Mouse (Mus musculus) inflammation-experienced regulatory T-cells, adult 6 months (primary cell): ENCODE measurements around the gene Thap7. TPM values are rescaled to one million over a fixed set of nuclear protein-coding genes. Genes with fewer than 3 reads are reported as not detected.
"Not testable (repeated sequence)": the region's sequence is repeated elsewhere in the genome, so short reads cannot be mapped to it uniquely, and the experiment has no call there.

Experiments used
- ATAC-seq: one replicate; pipeline ENCODE4 v1.8.0; 2017
- polyA plus RNA-seq, 3 experiments: library from polyadenylated mRNA; unstranded; fragments of 100-300 nt; shearing (Covaris generic); gene quantifications; one replicate each; pipeline ENCODE4 v1.2.1; 2017

Thap7 gene
- polyA plus RNA-seq, result 10 to 100 TPM; 58.2 to 74.8 (median 67.4) TPM

DNA sequence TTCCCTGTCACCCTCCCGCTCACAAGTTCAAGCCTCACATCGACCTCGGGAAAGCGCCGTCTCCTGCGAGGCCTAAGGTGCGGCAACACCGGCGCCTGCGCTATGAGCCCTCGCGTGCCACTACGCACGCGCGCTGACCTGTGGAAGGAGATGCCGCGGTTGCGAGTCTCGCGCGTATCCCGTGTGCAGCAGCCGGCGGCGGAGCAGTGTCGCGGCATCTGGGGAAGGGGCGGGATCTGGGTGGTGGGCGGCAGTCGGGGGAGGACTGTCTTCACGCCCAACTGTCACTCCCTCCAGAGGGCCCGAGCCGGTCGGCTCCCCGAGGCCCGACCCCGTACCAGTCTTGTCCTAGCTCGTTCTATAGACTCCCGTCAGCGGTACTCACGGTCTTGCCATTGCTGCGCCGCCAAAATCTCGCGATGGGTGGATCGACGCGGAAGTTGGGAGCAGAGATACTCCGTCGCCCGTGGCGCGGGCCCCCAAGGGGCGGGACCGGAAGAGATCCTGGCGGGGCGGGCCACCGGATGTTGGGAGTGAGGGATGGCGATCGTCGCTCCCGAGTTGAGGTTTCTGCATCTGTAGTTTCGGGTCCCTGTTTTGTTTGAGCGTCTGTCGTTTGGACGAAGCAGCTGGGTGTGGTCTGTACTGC lies at the start of gene Thap7:
TSS of gene Thap7 (minus strand) at position 497 of the 649 bp plus-strand sequence.
- ATAC-seq, result peak; percentile 91

DNA sequence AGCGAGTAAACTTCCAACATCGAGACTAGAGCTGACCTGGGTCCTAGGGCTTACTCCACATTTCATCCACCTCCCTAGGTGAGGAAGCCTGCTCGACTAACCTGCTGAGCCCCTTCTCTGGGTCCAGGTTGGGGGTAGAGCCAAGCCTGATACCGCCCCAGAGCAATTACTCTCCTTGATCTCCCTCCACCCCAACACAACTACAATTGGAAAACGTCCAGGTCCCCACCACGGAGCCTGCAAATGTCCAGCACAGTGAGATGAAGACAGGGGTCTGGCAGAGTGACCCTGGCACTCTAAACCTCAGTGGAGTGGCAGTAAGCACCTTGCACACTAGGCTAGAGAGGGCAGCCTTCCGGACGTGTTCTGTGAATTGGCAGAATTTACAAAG lies 45.9 kb upstream of the Thap7 start:
- ATAC-seq, result no peak

DNA sequence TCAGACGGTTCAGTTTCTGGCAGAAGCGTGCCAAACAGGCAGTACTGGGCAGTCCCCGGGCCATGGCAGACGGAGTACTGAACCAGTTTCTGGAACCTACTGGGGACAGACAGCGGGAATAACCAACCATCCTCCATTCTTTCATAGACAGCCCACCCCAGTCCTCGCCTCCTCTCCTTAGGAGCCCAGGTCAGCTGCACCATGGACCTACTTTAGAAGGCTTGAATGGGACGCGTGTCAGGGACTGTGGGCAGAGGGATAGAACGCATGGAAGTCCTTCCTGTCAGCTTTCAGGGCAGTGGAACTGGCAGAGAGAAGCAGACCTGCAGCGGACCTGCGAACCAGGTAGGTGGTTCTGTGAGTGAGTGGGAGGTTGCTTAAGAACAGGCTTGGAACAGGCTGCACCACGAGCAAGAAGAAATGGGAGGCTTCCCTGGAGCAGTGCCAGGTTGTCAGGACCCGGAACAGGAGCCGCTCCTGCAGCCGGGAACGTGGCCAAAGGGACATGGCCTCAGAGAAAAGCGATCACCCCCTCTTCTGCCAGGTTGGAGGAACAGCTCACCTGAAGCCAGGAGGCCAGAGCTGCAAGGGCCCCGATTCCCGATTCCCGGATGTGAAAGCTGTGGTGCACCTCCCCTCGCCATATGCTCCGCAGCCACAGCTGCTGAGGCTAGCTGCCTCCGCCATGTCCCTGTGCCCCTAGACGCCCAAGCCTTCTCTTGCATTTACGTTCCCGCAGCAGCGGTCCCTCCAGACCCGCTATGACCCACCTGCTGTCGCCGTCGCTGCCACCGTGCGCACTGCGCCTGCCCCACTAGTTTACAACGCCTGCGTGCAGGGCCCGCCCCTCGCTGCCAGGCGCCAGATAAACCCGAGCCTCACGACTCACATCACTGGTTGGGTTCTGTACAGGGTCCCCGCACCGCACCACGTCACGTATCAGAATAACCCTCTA lies 45.2 kb upstream of the Thap7 start:
- ATAC-seq, result no peak

GRCm38 (mm10) chr16:17566186-17566585 lies 35.2 kb upstream of the Thap7 start:
- no peak for ATAC-seq

GRCm38 (mm10) chr16:17564771-17565170 lies 33.8 kb upstream of the Thap7 start:
- ATAC-seq, result no peak

DNA sequence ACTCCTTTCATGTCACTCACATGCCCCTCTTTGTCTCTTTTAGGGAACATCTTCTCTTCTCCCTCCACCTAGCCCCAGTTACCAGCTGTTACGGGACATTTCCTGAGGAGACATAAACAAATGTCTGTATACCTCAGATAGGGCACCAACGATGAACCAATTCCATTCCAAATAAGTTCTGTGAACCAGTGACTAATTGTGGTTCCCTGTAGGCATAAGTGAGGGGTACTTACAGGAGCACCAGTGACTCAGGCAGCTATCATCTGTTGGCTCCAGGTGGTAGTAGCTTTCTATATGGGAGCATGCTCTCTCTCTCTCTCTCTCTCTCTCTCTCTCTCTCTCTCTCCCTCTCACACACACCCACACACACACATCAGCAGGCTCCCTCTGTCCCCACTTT lies 33.3 kb upstream of the Thap7 start:
- ATAC-seq, result no peak

DNA sequence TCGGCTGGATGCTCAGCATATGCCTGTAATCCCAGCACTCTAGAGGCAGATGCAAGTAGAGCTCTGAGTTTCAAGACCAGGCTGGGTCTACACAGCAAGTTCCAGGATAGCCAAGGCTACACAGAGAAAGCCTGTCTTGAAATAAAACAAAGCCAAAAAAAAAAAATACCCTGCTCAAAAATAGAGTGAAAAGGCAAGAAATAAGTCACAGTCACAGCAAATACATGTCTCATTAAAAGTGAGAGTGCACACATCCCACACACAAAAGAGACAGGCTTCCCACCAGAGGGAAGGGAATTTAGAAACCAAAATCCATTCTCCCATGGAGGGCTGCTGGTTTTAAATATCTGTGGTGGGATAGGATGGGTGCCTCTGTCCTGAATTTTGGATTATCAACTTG lies 32.6 kb upstream of the Thap7 start:
- no peak for ATAC-seq

DNA sequence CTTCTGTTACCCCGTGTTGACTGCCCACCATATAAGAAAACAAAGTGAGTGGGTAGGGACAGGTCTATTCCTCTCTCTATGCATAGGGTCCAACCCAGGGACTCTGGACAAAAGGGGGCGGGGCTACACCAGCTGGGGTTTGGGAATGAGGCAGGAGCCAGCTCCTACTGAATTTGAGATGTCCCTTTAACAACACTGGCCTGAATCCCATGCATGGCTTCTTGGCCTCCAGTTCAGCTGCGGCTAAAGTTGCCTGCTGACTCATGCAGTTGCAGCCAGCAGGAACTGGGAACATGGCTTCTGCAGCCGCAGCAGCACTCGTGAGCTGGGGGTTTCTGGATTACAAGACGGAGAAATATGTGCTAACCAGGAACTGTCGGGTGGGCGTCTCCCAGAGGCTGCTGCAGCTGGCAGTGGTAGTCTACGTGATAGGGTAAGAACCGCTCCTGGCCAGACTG lies 30.8 kb upstream of the Thap7 start, which contains the start of gene P2rx6:
TSS of gene P2rx6 (plus strand) at position 135 of the 458 bp plus-strand sequence.
- no peak for ATAC-seq

DNA sequence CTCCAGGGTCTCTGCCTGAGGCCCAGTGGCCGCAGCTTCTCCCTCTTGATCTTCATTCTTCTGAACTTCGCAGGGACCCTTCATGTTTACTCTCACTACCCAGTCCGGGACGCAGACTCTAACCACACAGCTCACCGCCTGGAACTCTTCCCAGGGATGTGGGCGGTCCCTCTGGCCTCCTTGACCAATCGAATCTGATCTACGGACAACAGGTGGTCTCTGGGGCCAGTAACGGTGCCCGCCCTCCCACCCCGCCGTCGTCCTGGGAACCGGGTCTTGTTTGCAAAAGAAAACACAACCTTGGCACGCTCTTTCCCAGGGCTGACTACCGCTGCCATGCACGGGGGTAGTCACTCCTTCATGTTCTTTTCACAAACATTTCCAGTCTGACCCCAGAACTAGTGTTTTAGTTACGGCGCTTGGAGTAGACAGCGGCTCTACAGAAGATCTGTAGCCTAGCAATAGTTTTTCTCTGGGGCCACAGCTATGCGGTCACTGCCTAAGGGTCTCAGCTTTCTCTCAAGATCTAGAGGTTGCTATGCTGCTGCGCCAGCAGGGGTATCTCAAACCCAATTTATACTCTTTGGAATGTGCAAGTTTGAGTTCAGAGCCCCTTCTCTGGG lies 30.3 kb upstream of the Thap7 start, which contains the start of gene Lrrc74b:
TSS of gene Lrrc74b (minus strand) at position 120 of the 623 bp plus-strand sequence.
- ATAC-seq, result no peak

DNA sequence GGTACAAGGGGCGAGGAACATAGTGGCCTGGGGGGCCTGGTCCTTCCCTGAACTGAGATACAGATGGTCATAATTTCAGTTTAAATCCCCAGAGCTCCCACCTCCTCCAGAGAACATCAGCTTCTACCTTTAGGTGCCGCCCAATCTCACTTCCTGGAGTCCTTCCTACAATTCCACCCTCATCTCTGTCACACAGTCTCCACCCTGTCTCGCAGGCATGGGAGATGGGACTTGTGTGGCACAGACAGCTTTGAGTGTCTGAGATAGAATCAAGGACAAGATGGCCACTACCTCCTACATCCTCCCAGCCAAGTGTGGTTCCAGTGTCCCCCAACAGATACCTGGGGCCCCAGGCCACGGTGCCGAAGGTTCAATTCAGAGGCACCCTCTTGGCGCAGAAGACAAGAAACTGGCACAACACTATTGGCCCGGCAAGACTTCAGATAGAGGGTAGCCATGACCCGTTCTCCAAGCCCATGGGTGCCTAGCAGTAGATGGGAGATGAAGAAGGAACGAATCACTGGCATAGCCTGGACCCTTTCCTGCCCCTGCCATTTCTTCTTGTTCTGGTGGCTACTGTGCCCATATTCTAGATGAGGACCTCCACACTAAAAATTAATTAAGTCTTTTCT lies 28.6 kb upstream of the Thap7 start:
- no peak for ATAC-seq

DNA sequence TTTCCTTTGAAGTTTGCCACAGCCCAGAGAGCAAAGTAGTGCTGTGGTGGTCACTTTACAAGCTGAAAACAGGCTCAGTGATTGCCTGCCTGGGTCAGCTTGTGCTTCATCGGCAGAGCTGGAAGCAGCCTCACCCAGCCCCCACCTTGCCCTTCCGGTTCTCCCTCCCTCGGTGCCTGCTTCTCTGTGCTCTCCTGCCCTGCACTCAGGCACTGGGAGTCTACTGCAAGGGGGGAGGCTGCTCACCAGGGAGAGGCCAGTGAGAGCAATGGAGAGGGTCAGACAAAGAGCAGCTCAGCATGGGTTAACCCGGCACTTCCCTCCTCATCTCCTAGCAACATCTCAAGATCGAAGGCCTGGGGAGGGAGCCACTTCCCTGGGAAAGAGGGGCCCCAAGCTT lies 27.9 kb upstream of the Thap7 start:
- no peak for ATAC-seq

DNA sequence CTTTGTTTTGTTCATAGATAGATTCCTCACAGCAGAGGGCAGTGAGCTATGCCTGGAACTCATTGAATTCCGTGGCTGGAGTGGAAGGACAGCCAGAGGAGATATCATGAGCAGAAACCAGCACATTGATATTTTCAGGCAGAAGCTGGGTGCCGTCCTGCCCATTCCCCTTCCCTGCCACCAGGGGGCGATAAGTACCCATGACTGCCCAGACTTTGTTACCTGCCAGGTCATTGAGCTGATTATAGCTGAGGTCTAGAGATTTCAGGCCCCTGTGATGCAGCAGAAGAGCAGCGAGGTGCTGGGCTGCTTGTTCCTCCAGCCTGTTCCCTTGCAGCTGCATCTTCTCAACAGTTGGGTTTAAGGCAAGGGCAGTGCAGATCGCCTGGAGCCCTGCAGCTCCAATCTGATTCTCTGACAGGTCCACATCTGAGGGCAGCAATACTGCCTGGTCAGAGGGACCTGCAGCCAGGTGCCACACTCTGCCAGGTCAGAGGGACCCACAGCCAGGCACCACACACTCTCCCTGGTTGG lies 27.1 kb upstream of the Thap7 start:
- ATAC-seq, result peak; percentile 29

DNA sequence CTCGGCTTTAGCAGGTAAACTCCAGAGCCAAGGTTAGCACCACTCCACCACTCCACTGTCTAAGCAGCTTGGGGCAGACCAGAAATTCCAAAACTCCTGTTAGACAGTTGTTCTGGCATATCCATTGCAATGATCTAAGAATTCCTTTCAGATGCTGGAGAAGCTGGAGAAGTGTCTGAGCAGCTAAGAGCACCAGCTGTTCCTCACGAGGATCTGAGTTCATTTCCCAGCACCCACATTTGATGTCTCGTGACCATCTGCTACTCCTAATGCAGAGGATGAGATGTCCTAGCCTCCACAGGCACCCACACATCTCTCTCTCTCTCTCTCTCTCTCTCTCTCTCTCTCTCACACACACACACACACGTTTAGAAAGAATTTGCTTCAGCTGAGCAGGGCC lies 26.0 kb upstream of the Thap7 start:
- no peak for ATAC-seq

- ATAC-seq, result no peak
Observed at GRCm38 (mm10) chr16:17556180-17556579, 25.2 kb upstream of the Thap7 start.

DNA sequence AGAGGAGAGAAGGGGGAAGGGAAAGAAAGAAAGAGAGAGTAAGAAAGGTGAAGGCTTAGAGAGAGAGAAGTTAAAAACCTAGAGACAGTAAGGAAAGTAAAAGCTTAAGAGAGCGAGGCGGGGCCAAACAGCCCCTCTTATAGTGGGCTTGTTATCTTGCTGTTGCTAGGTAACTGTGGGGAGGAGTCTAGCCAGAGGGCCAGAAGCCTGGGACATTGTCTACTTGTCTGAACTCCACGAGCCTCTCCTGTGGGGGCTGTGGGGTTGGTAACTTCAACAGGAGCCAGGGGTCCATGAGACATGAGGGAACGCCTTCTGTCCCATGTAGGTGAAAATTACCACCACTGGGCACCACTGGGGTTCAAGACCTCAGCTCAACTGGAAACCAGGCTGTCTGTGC lies 23.8 kb upstream of the Thap7 start:
- not testable (repeated sequence) for ATAC-seq

DNA sequence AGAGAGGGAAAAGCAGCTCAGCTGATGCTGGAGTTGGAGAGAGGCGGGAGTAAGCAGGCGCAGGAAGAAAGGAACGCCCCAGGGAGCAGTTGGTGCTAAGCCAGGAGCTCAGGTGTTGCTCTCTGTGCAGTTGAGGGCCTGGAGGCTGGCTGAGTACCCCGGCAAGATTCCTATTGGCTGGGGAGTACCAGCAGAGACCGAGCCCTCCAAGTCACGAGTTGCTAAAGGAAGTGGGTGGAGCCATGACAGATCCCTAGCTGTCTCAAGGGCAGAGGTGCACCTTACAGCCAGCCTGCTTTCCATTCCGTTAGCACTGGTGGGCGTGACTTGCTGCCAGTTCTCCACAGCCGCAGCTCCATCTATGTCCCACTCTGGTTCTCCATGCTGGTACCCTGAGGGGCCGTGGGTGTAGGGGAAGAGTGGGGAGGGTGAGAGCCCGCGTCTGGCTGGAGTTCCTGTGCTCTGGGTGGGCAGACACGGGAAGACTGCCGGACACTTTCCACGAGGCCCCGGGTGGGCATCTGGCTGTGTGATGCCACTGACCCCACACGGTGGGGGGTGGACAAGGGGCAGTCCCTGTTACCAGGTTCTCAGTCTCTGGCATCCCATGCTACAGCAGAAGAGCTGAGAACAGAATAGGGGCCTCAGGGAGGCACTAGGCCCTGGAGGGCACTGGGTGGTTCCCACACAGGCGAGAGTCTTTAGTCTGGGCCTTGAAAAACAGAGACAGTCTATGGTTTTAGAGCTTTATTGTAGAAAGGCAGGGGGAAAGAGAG lies 23.2 kb upstream of the Thap7 start:
- ATAC-seq, result peak; percentile 99

DNA sequence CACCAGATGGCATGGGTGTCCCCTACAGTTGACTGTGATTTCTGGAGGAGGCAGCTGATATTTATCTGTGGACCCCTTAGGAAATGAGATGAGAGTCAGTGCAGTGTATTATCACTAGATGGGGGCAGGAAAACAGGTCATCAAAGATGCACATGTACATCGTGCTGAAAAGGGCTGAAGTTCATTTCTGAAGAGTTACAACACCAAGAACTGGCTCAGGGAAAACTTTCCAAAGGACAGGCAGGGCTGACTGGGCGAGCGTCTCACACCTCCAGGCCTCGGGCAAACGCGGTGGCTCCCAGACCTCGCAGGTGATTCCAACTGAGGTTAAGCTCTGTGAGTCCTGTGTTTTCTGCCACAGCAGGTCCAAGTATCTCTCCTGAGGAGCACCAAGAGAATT lies 21.9 kb upstream of the Thap7 start:
- no peak for ATAC-seq

- no peak for ATAC-seq
Observed at GRCm38 (mm10) chr16:17542632-17543031, 11.7 kb upstream of the Thap7 start.

DNA sequence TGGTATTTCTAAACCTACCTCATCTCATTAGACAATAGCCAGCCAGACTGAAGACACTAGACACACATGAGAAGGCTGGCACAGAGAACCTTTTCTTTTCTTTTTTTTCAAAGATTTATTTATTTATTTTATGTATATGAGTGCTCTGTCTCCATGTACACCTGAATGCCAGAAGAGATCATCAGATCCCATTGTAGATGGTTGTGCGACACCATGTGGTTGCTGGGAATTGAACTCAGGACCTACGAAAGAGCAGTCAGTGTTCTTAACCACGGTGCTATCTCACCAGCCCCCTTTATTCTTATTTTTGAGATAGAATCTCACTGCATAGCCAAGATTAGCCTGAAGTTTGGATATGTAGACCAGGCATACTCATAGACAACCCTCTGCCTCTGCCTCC lies 5.6 kb upstream of the Thap7 start:
- no peak for ATAC-seq

GRCm38 (mm10) chr16:17532676-17533329 lies 1.9 kb upstream of the Thap7 start:
- no peak for ATAC-seq

DNA sequence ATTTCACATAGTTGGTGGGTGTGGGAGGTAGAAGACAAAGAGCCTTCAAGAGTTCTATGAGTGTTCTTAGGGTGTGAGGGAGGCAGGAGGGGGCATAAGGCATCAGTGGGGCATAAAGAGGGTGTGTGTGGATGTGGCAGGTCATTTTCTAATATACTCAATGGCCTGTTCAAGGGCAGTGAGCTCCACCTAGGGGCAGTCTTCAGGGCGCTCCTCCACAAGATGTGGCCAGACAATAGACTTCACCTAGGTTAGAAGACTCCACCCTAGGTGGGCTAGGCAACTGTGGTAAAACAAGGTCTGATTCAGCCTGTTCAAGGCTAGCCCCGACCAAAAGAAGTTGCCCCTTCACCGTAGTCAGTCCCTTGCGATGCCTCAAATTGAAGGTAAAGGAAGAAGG lies 1.3 kb upstream of the Thap7 start:
- no peak for ATAC-seq
